Mouse (Mus musculus) lung, adult 2 months (tissue): ENCODE measurements around the gene Surf1.
A peak's percentile ranks its signal among the peaks of the same experiment; 100 is the strongest.

Experiments
- CTCF ChIP-seq: fragments of 200-500 bp; IDR thresholded peaks from 2 replicates; pipeline ENCODE4 v1.5.1; 2011; ENCODE audit warnings: mild to moderate bottlenecking, low read length, control low read depth; ENCODE audit not compliant: insufficient read depth
- POLR2A ChIP-seq: fragments of 200-500 bp; IDR thresholded peaks from 2 replicates; pipeline ENCODE4 v1.6.1; 2011; ENCODE audit warnings: low read depth, mild to moderate bottlenecking, control low read depth, low read length, borderline replicate concordance; ENCODE audit errors: extremely low read depth

DNA sequence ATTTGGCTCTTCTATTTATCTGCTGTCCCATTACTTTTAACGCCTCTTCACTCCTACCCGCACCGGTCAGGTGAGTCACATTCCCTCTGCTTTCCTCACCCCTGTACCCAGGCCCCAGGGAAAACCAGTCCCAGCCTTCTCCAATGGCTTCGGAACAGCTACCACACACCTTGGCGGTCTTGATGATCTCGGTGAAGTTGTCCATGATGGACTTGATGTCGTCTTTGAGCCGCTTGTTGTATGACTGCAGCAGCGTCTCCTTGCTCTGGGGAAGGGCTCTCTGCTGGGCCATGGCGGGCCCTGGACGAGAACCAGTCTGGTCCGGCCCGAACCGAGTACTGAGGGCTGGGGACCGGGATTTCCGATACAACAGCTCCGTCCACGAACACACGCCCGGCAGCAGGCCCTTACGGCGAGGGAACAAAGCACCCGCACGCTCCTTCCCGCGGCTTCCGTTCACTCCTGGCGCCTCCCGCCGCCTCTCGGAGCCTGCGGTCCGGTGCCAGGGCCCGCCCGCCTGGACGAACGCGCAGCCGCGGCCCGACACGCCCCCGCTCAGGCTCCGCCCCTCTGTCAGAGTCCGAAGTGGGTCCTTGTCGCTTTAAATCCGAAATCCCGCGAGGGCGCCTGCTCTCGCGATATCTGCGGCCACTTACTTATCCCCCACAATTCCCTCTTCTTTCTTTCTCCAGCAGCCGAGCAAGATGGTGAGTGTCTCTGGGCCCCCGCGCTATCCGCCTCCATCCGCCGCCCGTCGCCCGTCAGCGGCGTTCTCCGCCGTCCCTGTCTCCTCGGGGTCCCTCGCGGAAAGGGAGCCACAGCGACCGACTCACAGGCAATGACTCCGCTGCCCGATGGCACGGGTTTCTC lies 6.0 kb downstream of the Surf1 start, which contains the start of the genes Med22 and Rpl7a:
- TF ChIP-seq POLR2A (peak; percentile 89), CTCF (no peak)
